Mouse (Mus musculus) neutrophil, adult 5-6 weeks (primary cell): ENCODE results near the gene Tinagl1. TPM values are rescaled to one million over a fixed set of nuclear protein-coding genes. Genes with fewer than 3 reads are reported as not detected.

Experiments
- ATAC-seq: fragments of 151-379, 151-347 bp; 2 replicates; pipeline ENCODE4 v1.8.0; 2017; ENCODE audit warnings: mild to moderate bottlenecking, moderate TSS enrichment; ENCODE audit not compliant: insufficient number of reproducible peaks, poor library complexity, low FRiP score, severe bottlenecking; ENCODE audit errors: extremely low read depth
- total RNA-seq: library from RNA; stranded (forward); fragments of 200-1000 nt; gene quantifications from 2 replicates; pipeline ENCODE4 v1.2.3, GENCODE M21; 2017

Gene Tinagl1
- total RNA-seq, 1 experiment from 2014 or later: 1.2 TPM

GRCm38 (mm10) chr4:130163391-130163861 is 11.5 kb downstream of the Tinagl1 start:
- no peak for ATAC-seq

DNA sequence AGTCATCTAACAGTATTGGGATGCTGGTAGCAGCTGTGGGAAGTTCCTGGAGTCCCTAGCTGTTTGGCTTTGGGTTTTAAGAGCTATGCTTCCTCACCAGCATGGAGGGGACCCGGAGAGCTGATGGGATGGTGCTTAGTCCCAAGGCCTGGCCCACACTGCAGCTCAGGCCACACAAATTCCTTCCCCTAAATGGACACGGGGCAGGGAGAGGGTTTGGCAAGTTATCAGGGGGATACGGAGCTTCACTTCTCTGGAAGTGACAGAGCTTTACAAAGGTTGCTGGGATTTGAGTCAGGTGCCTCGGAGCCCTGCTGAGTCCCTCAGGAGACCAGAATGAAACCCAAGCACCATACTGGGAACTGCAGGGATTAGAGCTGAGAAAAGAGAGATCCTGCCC is 13.6 kb downstream of the Tinagl1 start:
- no peak for ATAC-seq

DNA sequence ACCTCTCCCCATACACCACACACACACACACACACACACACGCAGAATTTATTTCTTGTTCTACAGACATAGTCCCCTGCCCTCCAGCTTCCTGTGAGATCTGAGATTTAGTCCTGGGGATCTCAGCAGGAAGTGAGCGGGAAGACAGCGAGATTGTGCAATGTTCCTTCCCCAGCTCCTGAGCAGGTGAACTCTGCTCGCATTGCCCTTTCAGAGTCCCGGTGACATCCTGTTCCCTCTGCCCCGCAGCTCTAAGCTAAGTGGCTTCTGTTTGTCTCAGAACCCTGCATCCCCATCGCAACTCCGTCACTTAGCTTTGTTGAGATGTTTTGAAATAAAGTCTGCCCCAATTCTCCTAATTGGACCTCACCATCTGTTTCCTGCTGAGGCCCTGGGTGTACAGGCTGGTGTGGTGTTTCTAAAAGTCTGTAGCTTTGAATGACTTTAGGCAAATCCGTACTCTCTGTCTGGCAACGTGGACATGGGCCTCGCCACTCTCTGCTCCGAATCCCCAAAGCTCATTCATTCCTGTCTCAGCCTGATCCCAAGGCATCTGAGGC is 18.0 kb downstream of the Tinagl1 start:
- ATAC-seq: no peak

GRCm38 (mm10) chr4:130154250-130154649 is 20.7 kb downstream of the Tinagl1 start:
- ATAC-seq: no peak

- peak; percentile 72 for ATAC-seq
Observed at GRCm38 (mm10) chr4:130148405-130148804, 26.5 kb downstream of the Tinagl1 start.

DNA sequence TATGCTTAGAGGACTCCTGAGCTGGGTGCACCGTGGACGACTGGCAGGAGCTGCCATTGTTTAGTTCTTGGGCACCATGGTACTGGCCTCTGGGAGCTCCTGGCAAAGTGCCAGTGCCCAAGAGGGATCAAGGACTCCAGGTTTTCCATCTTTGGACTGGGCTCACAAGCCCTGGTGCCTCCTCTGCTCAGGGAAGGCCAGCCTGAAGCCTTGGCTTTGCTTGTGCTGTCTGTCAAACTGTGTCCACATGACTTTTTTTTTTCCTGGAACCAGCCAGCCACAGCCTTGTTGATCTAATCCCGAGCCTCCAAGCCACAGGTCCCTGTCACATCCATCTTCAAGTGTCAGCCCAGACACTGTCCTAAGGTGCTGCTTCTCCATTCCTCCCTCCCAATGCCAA is 33.1 kb downstream of the Tinagl1 start:
- no peak for ATAC-seq

- no peak for ATAC-seq
Observed at GRCm38 (mm10) chr4:130140992-130141402, 33.9 kb downstream of the Tinagl1 start.

DNA sequence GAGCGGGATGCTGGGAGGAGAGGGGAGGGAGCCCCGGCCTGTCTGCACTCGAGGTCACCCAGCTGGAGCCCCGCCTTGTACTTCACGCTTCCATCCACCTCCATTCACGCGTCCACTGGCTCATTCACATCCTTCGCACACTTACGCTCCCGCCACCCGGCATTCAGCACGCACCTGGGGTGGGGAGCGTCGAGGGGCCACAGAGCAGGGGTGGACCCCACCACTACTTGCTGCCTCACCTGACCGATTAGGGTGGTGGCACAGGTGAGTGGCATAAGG is 35.8 kb downstream of the Tinagl1 start, which contains the start of gene Hcrtr1:
Gene Hcrtr1, minus strand, starts transcription at position 146 of the 279 bp plus-strand sequence.
- no peak for ATAC-seq

- ATAC-seq: peak; percentile 47; the same call in 1 of the 2 replicates
Observed at GRCm38 (mm10) chr4:130138441-130139213, 36.3 kb downstream of the Tinagl1 start.

GRCm38 (mm10) chr4:130133399-130133798 is 41.5 kb downstream of the Tinagl1 start:
- ATAC-seq: no peak

GRCm38 (mm10) chr4:130131448-130132105 is 43.3 kb downstream of the Tinagl1 start:
- no peak for ATAC-seq

GRCm38 (mm10) chr4:130130641-130131350 is 44.1 kb downstream of the Tinagl1 start:
- ATAC-seq: no peak

- no peak for ATAC-seq
Observed at GRCm38 (mm10) chr4:130130082-130130481, 44.8 kb downstream of the Tinagl1 start.

GRCm38 (mm10) chr4:130128907-130129306 is 46.0 kb downstream of the Tinagl1 start:
- no peak for ATAC-seq

GRCm38 (mm10) chr4:130125935-130126334 is 49.0 kb downstream of the Tinagl1 start:
- no peak for ATAC-seq

GRCm38 (mm10) chr4:130125164-130125563 is 49.8 kb downstream of the Tinagl1 start:
- no peak for ATAC-seq

- ATAC-seq: no peak
Observed at GRCm38 (mm10) chr4:130124110-130124509, 50.8 kb downstream of the Tinagl1 start.

DNA sequence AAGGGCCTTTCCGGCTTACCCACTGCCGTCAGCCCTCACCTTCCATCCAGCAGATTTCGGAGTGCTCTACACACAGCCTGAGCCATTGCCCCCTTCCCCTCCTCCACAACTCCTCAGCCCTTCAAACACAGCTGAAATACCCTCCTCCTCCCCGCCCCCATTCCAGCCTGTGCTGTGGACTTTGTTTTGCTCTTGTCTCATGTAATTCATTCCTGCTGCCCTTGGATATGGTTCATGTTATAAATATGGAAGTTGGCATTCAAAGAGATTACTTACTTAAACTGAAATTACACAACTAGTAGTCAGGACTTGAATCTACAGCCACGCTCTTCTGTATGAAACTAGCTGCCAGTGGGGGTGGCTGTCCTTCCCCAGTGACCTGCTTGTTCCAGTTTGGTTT is 51.9 kb downstream of the Tinagl1 start:
- ATAC-seq: no peak

DNA sequence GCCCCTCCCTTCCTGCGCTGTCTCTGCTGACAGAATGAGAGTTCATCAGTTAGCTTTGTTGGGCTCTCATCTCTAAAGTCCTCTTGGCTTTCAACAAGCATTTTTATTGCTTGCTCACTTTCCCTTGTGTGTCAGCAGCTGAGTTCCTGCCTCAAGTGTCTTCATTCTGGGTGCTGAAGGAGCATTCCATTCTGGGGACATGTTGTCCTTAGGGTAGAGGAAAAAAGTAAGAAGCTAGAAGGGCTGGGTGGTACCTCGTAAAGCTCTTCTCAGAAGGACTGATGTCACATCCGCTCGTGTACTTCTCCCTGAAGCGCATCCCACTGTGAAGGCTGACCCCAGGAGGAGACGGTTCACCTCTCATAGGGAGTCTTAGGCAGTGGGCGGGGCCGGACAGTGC is 53.4 kb downstream of the Tinagl1 start:
- ATAC-seq: no peak
